8 mouse cellular contexts compared by ENCODE assay signal in the genomic region with DNA sequence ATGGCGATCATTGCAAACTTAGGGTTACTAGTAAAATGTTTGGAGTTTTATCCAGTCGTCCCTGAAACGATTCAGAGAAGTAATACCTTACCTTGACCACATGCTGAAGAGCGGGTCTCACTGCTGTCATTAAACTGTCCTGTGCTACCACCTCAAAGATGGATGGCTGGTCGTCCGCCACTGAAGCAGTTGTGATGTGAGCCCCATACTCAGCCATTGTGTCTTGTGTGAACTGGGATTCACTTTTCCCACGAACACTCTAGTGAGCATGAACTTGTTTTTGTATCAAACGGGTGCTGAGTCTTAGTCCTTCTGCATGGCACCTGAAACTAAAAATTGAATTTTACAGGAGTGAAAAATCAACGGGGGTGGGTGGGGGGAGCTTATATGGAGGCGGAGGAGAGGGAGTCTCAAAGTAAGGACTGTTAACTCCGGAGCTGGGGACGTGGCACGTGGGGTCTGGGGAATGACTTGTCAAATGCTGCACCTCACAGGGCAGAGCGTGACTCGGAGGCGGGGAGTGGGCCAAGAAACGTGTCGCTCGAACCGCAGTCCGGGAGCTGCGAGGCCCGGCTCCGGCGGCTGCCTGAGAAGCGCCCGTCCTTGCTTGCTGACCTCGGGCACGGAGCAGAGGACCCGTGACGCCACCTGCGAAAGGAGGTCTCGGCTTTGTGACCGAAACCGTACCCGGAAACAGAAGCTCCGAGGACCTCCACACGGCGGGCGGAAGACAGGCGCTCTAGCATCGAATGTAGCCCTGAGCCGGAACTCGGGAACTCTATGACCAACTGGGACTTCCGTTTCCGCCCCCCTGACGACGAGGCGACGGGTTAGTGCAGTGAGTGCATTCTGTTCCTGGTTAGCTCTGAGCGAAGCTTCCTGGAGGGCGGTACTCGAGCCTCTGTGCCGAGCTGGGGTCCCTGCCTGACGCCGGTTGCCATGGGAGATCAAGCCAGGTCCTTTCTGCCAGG. TPM values are rescaled to one million over a fixed set of nuclear protein-coding genes. Genes with fewer than 3 reads are reported as not detected.
DNase-seq lines count a peak whose midpoint lies in the region; ATAC-seq and TF ChIP-seq lines count a peak whose summit lies in the region.

TSS of gene Ap2b1 (plus strand) at position 800 of the 971 bp plus-strand sequence.

- peaks cover 86% of the 10 kb centered on the region for H3K4me1 ChIP-seq in erythroblast, embryonic 14.5 days (ENCODE audit: control insufficient read depth)
- peaks cover 19% of the 10 kb centered on the region for H3K4me1 ChIP-seq in heart, embryonic 12.5 days (replicated peaks)
- peaks cover 19% of the 10 kb centered on the region for H3K4me1 ChIP-seq in kidney, postnatal 0 days (replicated peaks; ENCODE audit: insufficient read depth, low read length)
- H3K4me1 ChIP-seq in liver, embryonic 11.5 days (replicated peaks; ENCODE audit: control insufficient read depth, insufficient read depth, low read length) = peaks cover 15% of the 10 kb centered on the region
- peaks cover 11% of the 10 kb centered on the region; the same call in 1 of the 2 replicates for H3K4me1 ChIP-seq in stomach, embryonic 14.5 days (ENCODE audit: control insufficient read depth, insufficient read depth, low read length)

- 2% methylated on average over 56 of the region's 56 CpGs for WGBS in heart, embryonic 12.5 days
- WGBS in kidney, postnatal 0 days = 2% methylated on average over 56 of the region's 56 CpGs
- 2% methylated on average over 56 of the region's 56 CpGs for WGBS in liver, embryonic 11.5 days
- 2% methylated on average over 56 of the region's 56 CpGs for WGBS in stomach, embryonic 14.5 days

- H3K27ac ChIP-seq in heart, embryonic 12.5 days (ENCODE audit: poor library complexity, severe bottlenecking) = peak within 1 kb of the TSS; percentile 86
- peak within 1 kb of the TSS; percentile 94 for H3K27ac ChIP-seq in kidney, postnatal 0 days
- H3K27ac ChIP-seq in liver, embryonic 11.5 days (ENCODE audit: low read depth, low read length) = peak within 1 kb of the TSS; percentile 93
- H3K27ac ChIP-seq in stomach, embryonic 14.5 days (ENCODE audit: low read length) = peak within 1 kb of the TSS; percentile 92

- peak within 1 kb of the TSS; percentile 77 for H3K4me2 ChIP-seq in heart, embryonic 12.5 days
- H3K4me2 ChIP-seq in kidney, postnatal 0 days (ENCODE audit: low read length) = peak within 1 kb of the TSS; percentile 66
- peak within 1 kb of the TSS; percentile 88 for H3K4me2 ChIP-seq in liver, embryonic 11.5 days
- peak within 1 kb of the TSS; percentile 84 for H3K4me2 ChIP-seq in stomach, embryonic 14.5 days (replicated peaks; ENCODE audit: low read depth, low read length)

- peaks cover 46% of the 10 kb centered on the region for H3K36me3 ChIP-seq in C2C12 (ENCODE audit: control insufficient read depth, insufficient read depth)
- peaks cover 61% of the 10 kb centered on the region for H3K36me3 ChIP-seq in erythroblast, embryonic 14.5 days (ENCODE audit: control insufficient read depth)
- H3K36me3 ChIP-seq in heart, embryonic 12.5 days = peaks cover 16% of the 10 kb centered on the region
- H3K36me3 ChIP-seq in kidney, postnatal 0 days (ENCODE audit: insufficient read depth, low read length) = no peaks in the 10 kb centered on the region
- H3K36me3 ChIP-seq in liver, embryonic 11.5 days (ENCODE audit: control insufficient read depth, insufficient read depth, low read length) = peaks cover 8% of the 10 kb centered on the region; the same call in 1 of the 2 replicates
- H3K36me3 ChIP-seq in stomach, embryonic 14.5 days (ENCODE audit: control insufficient read depth, insufficient read depth, low read length) = peaks cover 11% of the 10 kb centered on the region

- peaks cover 20% of the 10 kb centered on the region for H3K79me3 ChIP-seq in C2C12 (ENCODE audit: low read depth)

- H3K9ac ChIP-seq in heart, embryonic 12.5 days = peak within 1 kb of the TSS; percentile 82
- peak within 1 kb of the TSS; percentile 91 for H3K9ac ChIP-seq in kidney, postnatal 0 days (ENCODE audit: low read depth, low read length)
- H3K9ac ChIP-seq in liver, embryonic 11.5 days (ENCODE audit: low read depth, low read length) = peak within 1 kb of the TSS; percentile 86
- peak within 1 kb of the TSS; percentile 73 for H3K9ac ChIP-seq in stomach, embryonic 14.5 days (replicated peaks; ENCODE audit: low read depth, low read length)

- peak within 1 kb of the TSS; percentile 93 for H3ac ChIP-seq in C2C12 (ENCODE audit: control insufficient read depth, insufficient read length, low read depth)

- TF ChIP-seq CTCF in C2C12 (IDR thresholded peaks at IDR 0.05; ENCODE audit: control insufficient read depth, insufficient read depth, insufficient read length) = no peak
- TF ChIP-seq CTCF in brain, embryonic 14.5 days (IDR thresholded peaks at IDR 0.05; ENCODE audit: borderline replicate concordance, extremely low read depth, insufficient read depth, insufficient read length) = no peak
- no peak for TF ChIP-seq CTCF in kidney, postnatal 0 days (IDR thresholded peaks at IDR 0.05; ENCODE audit: low read depth)

- no peaks in the 10 kb centered on the region for H3K27me3 ChIP-seq in C2C12 (ENCODE audit: control insufficient read depth, insufficient read depth, insufficient read length)
- H3K27me3 ChIP-seq in erythroblast, embryonic 14.5 days (ENCODE audit: control insufficient read depth) = no peaks in the 10 kb centered on the region
- no peaks in the 10 kb centered on the region for H3K27me3 ChIP-seq in heart, embryonic 12.5 days (replicated peaks)
- no peaks in the 10 kb centered on the region for H3K27me3 ChIP-seq in kidney, postnatal 0 days (ENCODE audit: insufficient read depth, low read length)
- H3K27me3 ChIP-seq in liver, embryonic 11.5 days (replicated peaks; ENCODE audit: control insufficient read depth, insufficient read depth, low read length) = no peaks in the 10 kb centered on the region
- no peaks in the 10 kb centered on the region for H3K27me3 ChIP-seq in stomach, embryonic 14.5 days (ENCODE audit: control insufficient read depth, insufficient read depth, low read length)

- H3K4me3 ChIP-seq in C2C12 (ENCODE audit: insufficient read depth, poor library complexity, severe bottlenecking) = peak within 1 kb of the TSS; percentile 65
- peak within 1 kb of the TSS; percentile 95 for H3K4me3 ChIP-seq in erythroblast, embryonic 14.5 days (replicated peaks)
- peak within 1 kb of the TSS; percentile 65 for H3K4me3 ChIP-seq in heart, embryonic 12.5 days
- peak within 1 kb of the TSS; percentile 80 for H3K4me3 ChIP-seq in kidney, postnatal 0 days (replicated peaks; ENCODE audit: low read depth, low read length)
- H3K4me3 ChIP-seq in liver, embryonic 11.5 days (ENCODE audit: low read depth, low read length) = peak within 1 kb of the TSS; percentile 69
- peak within 1 kb of the TSS; percentile 72 for H3K4me3 ChIP-seq in stomach, embryonic 14.5 days (ENCODE audit: low read depth, low read length)

- peak; percentile 98 for DNase-seq in brain, embryonic 14.5 days (ENCODE audit: low read depth)
- DNase-seq in kidney, postnatal 0 days (ENCODE audit: low spot score) = peak; percentile 99
- peak; percentile 92 for DNase-seq in liver, embryonic 11.5 days (ENCODE audit: low spot score)
- DNase-seq in naive thymus-derived CD4-positive, alpha-beta T cell, adult 2 months (ENCODE audit: low read depth) = peak; percentile 94

- peak; percentile 93 for ATAC-seq in heart, embryonic 12.5 days (ENCODE audit: insufficient number of reproducible peaks, low FRiP score)
- peak; percentile 93 for ATAC-seq in kidney, postnatal 0 days (replicated peaks; ENCODE audit: low FRiP score, low read depth)
- peak; percentile 93 for ATAC-seq in liver, embryonic 11.5 days (replicated peaks; ENCODE audit: low FRiP score)
- ATAC-seq in stomach, embryonic 14.5 days (ENCODE audit: insufficient number of reproducible peaks, insufficient read depth, low FRiP score, low read depth) = peak; percentile 92

- H3K79me2 ChIP-seq in C2C12 (ENCODE audit: control insufficient read depth, insufficient read depth) = peaks cover 65% of the 10 kb centered on the region

- peak; percentile 72; the same call in 1 of the 2 replicates for TF ChIP-seq POLR2A in brain, embryonic 14.5 days (IDR thresholded peaks at IDR 0.05; ENCODE audit: borderline replicate concordance, extremely low read depth, insufficient read depth, insufficient read length, poor library complexity, severe bottlenecking)

- H3K9me3 ChIP-seq in erythroblast, embryonic 14.5 days (ENCODE audit: control insufficient read depth, low read length) = no peaks in the 10 kb centered on the region
- H3K9me3 ChIP-seq in heart, embryonic 12.5 days (replicated peaks) = no peaks in the 10 kb centered on the region
- no peaks in the 10 kb centered on the region for H3K9me3 ChIP-seq in kidney, postnatal 0 days (replicated peaks; ENCODE audit: low read length)
- H3K9me3 ChIP-seq in liver, embryonic 11.5 days (ENCODE audit: control insufficient read depth, low read length) = no peaks in the 10 kb centered on the region
- no peaks in the 10 kb centered on the region for H3K9me3 ChIP-seq in stomach, embryonic 14.5 days (ENCODE audit: control insufficient read depth, low read depth, low read length)

TF ChIP-seq in C2C12, 6 proteins besides CTCF, POLR2A, EP300 and RAD21:
- TF ChIP-seq USF1 (IDR thresholded peaks at IDR 0.05; ENCODE audit: low read depth) (no peak), MAX (IDR thresholded peaks at IDR 0.05) (no peak), MYOD1 (IDR thresholded peaks at IDR 0.05; ENCODE audit: control insufficient read depth, insufficient read length, low read depth) (no peak), FOSL1 (IDR thresholded peaks at IDR 0.05; ENCODE audit: insufficient read depth, low read length, poor library complexity, severe bottlenecking) (no peak), MYOG (IDR thresholded peaks at IDR 0.05; ENCODE audit: control insufficient read depth, extremely low read depth, insufficient read length) (no peak), CEBPB (IDR thresholded peaks at IDR 0.05; ENCODE audit: low read depth) (no peak)

RNA-seq across cellular contexts. Expression of gene Ap2b1, which starts in this region (rescaled TPM):
- 47.9 TPM for polyA plus RNA-seq in C2C12 (2012; fragmentation: generic; extraction: Trizol)
- 83.2 and 149 TPM in 2 replicates for polyA plus RNA-seq in brain, embryonic 14.5 days (2012; rRNA removed)
- polyA plus RNA-seq in erythroblast, embryonic 14.5 days (2012) = 1.3 and 1.5 TPM in 2 replicates
- polyA plus RNA-seq in heart, embryonic 12.5 days (2016; fragmentation: Nextera tagmentation; extraction: Ambion mirVana) = 53.8 and 58.7 TPM in 2 replicates
- 42.4 and 45.1 TPM in 2 replicates for polyA plus RNA-seq in kidney, postnatal 0 days (2015; fragmentation: Nextera tagmentation; extraction: Ambion mirVana)
- polyA plus RNA-seq in liver, embryonic 11.5 days (2014; fragmentation: Nextera tagmentation; extraction: Ambion mirVana) = 52.2 and 56.3 TPM in 2 replicates
- 68.6 and 72.3 TPM in 2 replicates for polyA plus RNA-seq in stomach, embryonic 14.5 days (2014; fragmentation: Nextera tagmentation; extraction: Ambion mirVana)

Comparison
In these comparisons a context has a peak if more than half of its experiments do, and no peak if none do; other contexts are left out.
1. Peak in every context shown above with its lines: DNase-seq, ATAC-seq, H3K4me3 ChIP-seq and H3K27ac ChIP-seq.
2. RNA of gene Ap2b1 (polyA plus RNA-seq): 83.2 to 149 TPM in brain, embryonic 14.5 days, 68.6 to 72.3 TPM in stomach, embryonic 14.5 days, 53.8 to 58.7 TPM in heart, embryonic 12.5 days, 52.2 to 56.3 TPM in liver, embryonic 11.5 days, 47.9 TPM in C2C12 (single experiment) and 42.4 to 45.1 TPM in kidney, postnatal 0 days; 1.3 to 1.5 TPM in erythroblast, embryonic 14.5 days; every median in the first group is over 10 times any median in the second.